Mouse (Mus musculus) embryonic facial prominence, embryonic 11.5 days (tissue): ENCODE results near the gene Clpb. TPM values are rescaled to one million over a fixed set of nuclear protein-coding genes. Genes with fewer than 3 reads are reported as not detected.

ENCODE experiments used
- ATAC-seq: fragments of 200-750 bp; cut with Nextera tagmentation; replicated peaks from 2 replicates; pipeline ENCODE4 v1.8.0; 2017; ENCODE audit warnings: low read depth; ENCODE audit not compliant: insufficient number of reproducible peaks, low FRiP score, low TSS enrichment
- DNase-seq: peaks from one replicate; pipeline ENCODE4 v3.0.0-alpha.2; 2015; ENCODE audit warnings: low spot score
- H3K27ac ChIP-seq: fragments of 300-500 bp; sonication (generic); replicated peaks from 2 replicates; pipeline ENCODE4 v1.5.1; 2014; ENCODE audit warnings: mild to moderate bottlenecking, low read depth, low read length, control low read depth
- H3K27me3 ChIP-seq: fragments of 300-500 bp; sonication (generic); 2 replicates; pipeline ENCODE4 v1.6.1; 2014; ENCODE audit warnings: mild to moderate bottlenecking, low read length, moderate library complexity, mixed read lengths; ENCODE audit not compliant: control insufficient read depth, insufficient read depth
- H3K36me3 ChIP-seq: fragments of 300-500 bp; sonication (generic); replicated peaks from 2 replicates; pipeline ENCODE4 v1.6.1; 2014; ENCODE audit warnings: low read depth, mild to moderate bottlenecking, low read length, moderate library complexity, mixed read lengths; ENCODE audit not compliant: control insufficient read depth, insufficient read depth
- H3K4me1 ChIP-seq: fragments of 300-500 bp; sonication (generic); 2 replicates; pipeline ENCODE4 v1.6.1; 2014; ENCODE audit warnings: low read length, mixed read lengths; ENCODE audit not compliant: control insufficient read depth, insufficient read depth
- H3K4me2 ChIP-seq: fragments of 300-500 bp; sonication (generic); 2 replicates; pipeline ENCODE4 v1.6.1; 2014; ENCODE audit warnings: low read depth, mild to moderate bottlenecking, control low read depth, low read length, moderate library complexity
- H3K4me3 ChIP-seq: fragments of 300-500 bp; sonication (generic); 2 replicates; pipeline ENCODE4 v1.5.1; 2014; ENCODE audit warnings: low read depth, low read length, control low read depth
- H3K9ac ChIP-seq: fragments of 300-500 bp; sonication (generic); replicated peaks from 2 replicates; pipeline ENCODE4 v1.6.1; 2014; ENCODE audit warnings: mild to moderate bottlenecking, control low read depth, low read length
- H3K9me3 ChIP-seq: fragments of 300-500 bp; sonication (generic); replicated peaks from 2 replicates; pipeline ENCODE4 v1.6.1; 2016; ENCODE audit warnings: mild to moderate bottlenecking, low read length, inconsistent platforms, mixed read lengths; ENCODE audit not compliant: control insufficient read depth
- WGBS: fragments of 180-500 bp; shearing (Covaris S2); extraction: QIAGEN DNeasy Blood & Tissue Kit; methylation state at CpG from one replicate; pipeline ENCODE4 v1.1.7; 2014; 5-methylcytosine and 5-hydroxymethylcytosine counted together
- polyA plus RNA-seq: library from polyadenylated mRNA; unstranded; fragments of >200 nt; fragmentation: Nextera tagmentation; extraction: Ambion mirVana; gene quantifications from 2 replicates; pipeline ENCODE4 v1.2.1, GENCODE M21; 2014

Gene Clpb
- polyA plus RNA-seq, 1 experiment from 2014 or later = 38.4 TPM

GRCm38 (mm10) chr7:101713828-101714400 lies 50.5 kb downstream of the Clpb start:
- ATAC-seq = no peak
- 91% methylated on average over 9 of the region's 9 CpGs for WGBS

GRCm38 (mm10) chr7:101715041-101715551 lies 51.7 kb downstream of the Clpb start:
- Histone ChIP-seq H3K27me3 (no peaks in the 10 kb centered on the region), H3K4me2 (no peak overlapping the region), H3K4me3 (no peak overlapping the region), H3K27ac (no peak overlapping the region), H3K4me1 (no peaks in the 10 kb centered on the region), H3K9me3 (no peaks in the 10 kb centered on the region), H3K36me3 (no peaks in the 10 kb centered on the region), H3K9ac (no peak overlapping the region)
- ATAC-seq = no peak
- no peak for DNase-seq
- WGBS = 85% methylated on average over 5 of the region's 5 CpGs

More at GRCm38 (mm10) chr7:101713828-101714400, 50.5 kb downstream of the Clpb start:
- no peaks in the 10 kb centered on the region for H3K36me3 ChIP-seq
- H3K4me1 ChIP-seq = no peaks in the 10 kb centered on the region
- no peak overlapping the region for H3K4me3 ChIP-seq
- H3K9ac ChIP-seq = no peak overlapping the region
- H3K27me3 ChIP-seq = no peaks in the 10 kb centered on the region
- H3K4me2 ChIP-seq = no peak overlapping the region
- no peak overlapping the region for H3K27ac ChIP-seq
- H3K9me3 ChIP-seq = no peaks in the 10 kb centered on the region
- DNase-seq = no peak

GRCm38 (mm10) chr7:101720356-101720755 lies 56.9 kb downstream of the Clpb start:
- Histone ChIP-seq H3K27me3 (no peaks in the 10 kb centered on the region), H3K4me1 (no peaks in the 10 kb centered on the region), H3K4me2 (no peak overlapping the region), H3K36me3 (no peaks in the 10 kb centered on the region), H3K27ac (no peak overlapping the region), H3K4me3 (no peak overlapping the region), H3K9ac (no peak overlapping the region), H3K9me3 (no peaks in the 10 kb centered on the region)
- DNase-seq = no peak
- WGBS = 83% methylated on average over 3 of the region's 3 CpGs
- no peak for ATAC-seq

GRCm38 (mm10) chr7:101725081-101725480 lies 61.6 kb downstream of the Clpb start:
- 0 out of 2 replicates have a peak, but pooled peaks have one; percentile 29 for ATAC-seq
- no peak overlapping the region for H3K27ac ChIP-seq
- H3K9me3 ChIP-seq = no peaks in the 10 kb centered on the region
- no peak overlapping the region for H3K9ac ChIP-seq
- peak; percentile 52 for DNase-seq
- no peaks in the 10 kb centered on the region for H3K4me1 ChIP-seq
- no peaks in the 10 kb centered on the region for H3K27me3 ChIP-seq
- 41% methylated on average over 4 of the region's 4 CpGs for WGBS
- H3K4me2 ChIP-seq = no peak overlapping the region
- no peaks in the 10 kb centered on the region for H3K36me3 ChIP-seq
- no peak overlapping the region for H3K4me3 ChIP-seq

GRCm38 (mm10) chr7:101726980-101727379 lies 63.5 kb downstream of the Clpb start:
- ATAC-seq (no peak), DNase-seq (no peak)
- Histone ChIP-seq H3K9me3 (no peaks in the 10 kb centered on the region), H3K4me1 (no peaks in the 10 kb centered on the region), H3K9ac (no peak overlapping the region), H3K4me3 (no peak overlapping the region), H3K4me2 (no peak overlapping the region), H3K36me3 (no peaks in the 10 kb centered on the region), H3K27me3 (no peaks in the 10 kb centered on the region), H3K27ac (no peak overlapping the region)
- WGBS = 8% methylated on average over 2 of the region's 2 CpGs

- no peak overlapping the region for H3K4me2 ChIP-seq
- no peaks in the 10 kb centered on the region for H3K27me3 ChIP-seq
- no peak overlapping the region for H3K4me3 ChIP-seq
- ATAC-seq (no peak), DNase-seq (no peak)
- H3K4me1 ChIP-seq = no peaks in the 10 kb centered on the region
- no peaks in the 10 kb centered on the region for H3K9me3 ChIP-seq
- H3K9ac ChIP-seq = no peak overlapping the region
- H3K36me3 ChIP-seq = no peaks in the 10 kb centered on the region
- 90% methylated on average over 1 of the region's 1 CpGs for WGBS
- no peak overlapping the region for H3K27ac ChIP-seq
Measured at GRCm38 (mm10) chr7:101732096-101732495, 68.7 kb downstream of the Clpb start.

GRCm38 (mm10) chr7:101733042-101733441 lies 69.6 kb downstream of the Clpb start:
- no peaks in the 10 kb centered on the region for H3K36me3 ChIP-seq
- no peaks in the 10 kb centered on the region for H3K27me3 ChIP-seq
- H3K4me2 ChIP-seq = no peak overlapping the region
- WGBS = 75% methylated on average over 2 of the region's 2 CpGs
- H3K4me1 ChIP-seq = no peaks in the 10 kb centered on the region
- no peak overlapping the region for H3K9ac ChIP-seq
- no peak overlapping the region for H3K4me3 ChIP-seq
- H3K27ac ChIP-seq = no peak overlapping the region
- no peaks in the 10 kb centered on the region for H3K9me3 ChIP-seq
- ATAC-seq = no peak
- no peak for DNase-seq

- no peaks in the 10 kb centered on the region for H3K27me3 ChIP-seq
- WGBS = 78% methylated on average over 1 of the region's 1 CpGs
- no peak overlapping the region for H3K9ac ChIP-seq
- H3K9me3 ChIP-seq = no peaks in the 10 kb centered on the region
- no peaks in the 10 kb centered on the region for H3K36me3 ChIP-seq
- H3K4me1 ChIP-seq = no peaks in the 10 kb centered on the region
- no peak overlapping the region for H3K4me2 ChIP-seq
- ATAC-seq (no peak), DNase-seq (no peak)
- no peak overlapping the region for H3K4me3 ChIP-seq
- H3K27ac ChIP-seq = no peak overlapping the region
Measured at GRCm38 (mm10) chr7:101735297-101735696, 71.9 kb downstream of the Clpb start.
